Mouse (Mus musculus) G1E (cell line): Measurements from ENCODE around the gene Cdc25a.

Experiments
- CTCF ChIP-seq: IDR thresholded peaks from 2 replicates; pipeline ENCODE4 v1.5.1; 2012; ENCODE audit warnings: low read depth, low read length, inconsistent platforms, mixed read lengths
- GATA1 ChIP-seq: IDR thresholded peaks from 2 replicates; pipeline ENCODE4 v1.6.1; 2012; ENCODE audit warnings: borderline replicate concordance, low read length, inconsistent platforms, mixed read lengths
- TAL1 ChIP-seq: conservative IDR thresholded peaks from 2 replicates; pipeline ENCODE4 v1.6.1; 2012; ENCODE audit warnings: low read depth, low read length, inconsistent platforms, mixed read lengths

DNA sequence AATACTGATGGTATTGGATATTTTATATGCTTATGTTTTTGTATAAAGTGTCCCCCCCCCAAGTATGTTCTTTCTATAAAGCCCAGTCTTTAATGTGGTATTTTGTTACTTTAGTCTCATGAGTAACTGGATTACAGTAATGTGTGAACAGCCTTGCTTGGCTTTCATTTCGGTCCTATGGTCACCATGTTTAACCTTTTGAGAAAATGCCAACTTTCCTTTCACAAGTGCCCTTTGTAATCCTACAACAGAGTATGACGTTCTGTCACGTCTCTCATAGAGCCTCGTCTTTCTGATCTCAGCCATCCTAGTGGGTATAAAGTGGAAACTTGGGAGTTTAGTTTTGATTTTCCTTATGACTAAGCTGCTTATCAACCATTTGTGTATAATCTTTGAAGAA lies 67.4 kb downstream of the Cdc25a start:
- TF ChIP-seq CTCF = no peak
- TF ChIP-seq TAL1 = no peak
- TF ChIP-seq GATA1 = no peak
